Mouse (Mus musculus) MEL (cell line): ENCODE measurements around the gene Aurkaip1. TPM values are rescaled to one million over a fixed set of nuclear protein-coding genes. Genes with fewer than 3 reads are reported as not detected.
A peak's percentile ranks its signal among the peaks of the same experiment; 100 is the strongest.

ENCODE experiments used
- DNase-seq: peaks from one replicate; pipeline ENCODE4 v3.0.0; 2011; ENCODE audit warnings: low read depth, low spot score
- H3K27ac ChIP-seq: 2 replicates; pipeline ENCODE4 v1.5.1; 2012; ENCODE audit warnings: low read depth, mild to moderate bottlenecking, control low read depth, low read length, moderate library complexity; ENCODE audit not compliant: control insufficient read depth
- H3K27me3 ChIP-seq, 2 experiments: fragments of 150-350 bp in 1 of 2; sonication (generic) in 1 of 2; 2 replicates each; pipeline ENCODE4 v1.6.1; 2012; ENCODE audit warnings: low read length in 2 of 2, mild to moderate bottlenecking in 2 of 2, improper control_type of control experiment in 1 of 2, moderate library complexity in 1 of 2; ENCODE audit not compliant: insufficient read depth in 2 of 2, control insufficient read depth in 1 of 2
- H3K36me3 ChIP-seq, 2 experiments: 2 replicates each; pipeline ENCODE4 v1.6.1; 2012 to 2014; ENCODE audit warnings: low read length in 2 of 2, improper control_type of control experiment in 1 of 2, inconsistent platforms in 1 of 2, mild to moderate bottlenecking in 1 of 2; ENCODE audit not compliant: insufficient read depth in 2 of 2, control insufficient read depth in 1 of 2
- H3K4me1 ChIP-seq, 2 experiments: fragments of 150-350 bp in 1 of 2; sonication (generic) in 1 of 2; 2 replicates each; pipeline ENCODE4 v1.6.1; 2012; ENCODE audit warnings: low read length in 2 of 2, improper control_type of control experiment in 1 of 2, mild to moderate bottlenecking in 1 of 2; ENCODE audit not compliant: insufficient read depth in 2 of 2, control insufficient read depth in 1 of 2
- H3K4me3 ChIP-seq, 2 experiments: fragments of 150-350 bp in 1 of 2; sonication (generic) in 1 of 2; 2 replicates each; pipeline ENCODE4 v1.5.1; 2012; ENCODE audit warnings: low read depth in 2 of 2, low read length in 2 of 2, mild to moderate bottlenecking in 2 of 2, moderate library complexity in 2 of 2, control low read depth in 1 of 2, improper control_type of control experiment in 1 of 2; ENCODE audit not compliant: control insufficient read depth in 1 of 2, insufficient read depth in 1 of 2
- H3K79me2 ChIP-seq: 2 replicates; pipeline ENCODE4 v1.6.1; 2012; ENCODE audit warnings: mild to moderate bottlenecking, low read length, moderate library complexity; ENCODE audit not compliant: control insufficient read depth, poor library complexity, insufficient read depth
- H3K9ac ChIP-seq: 2 replicates; pipeline ENCODE4 v1.6.1; 2012; ENCODE audit warnings: low read depth, mild to moderate bottlenecking, control low read depth, low read length, moderate library complexity; ENCODE audit not compliant: control insufficient read depth, poor library complexity, severe bottlenecking
- H3K9me3 ChIP-seq: fragments of 150-350 bp; sonication (generic); replicated peaks from 2 replicates; pipeline ENCODE4 v1.6.1; 2012; ENCODE audit warnings: mild to moderate bottlenecking, low read length, improper control_type of control experiment, moderate library complexity; ENCODE audit not compliant: insufficient read depth
- ELF1 ChIP-seq: IDR thresholded peaks from 2 replicates; pipeline ENCODE4 v1.6.1; 2014; ENCODE audit warnings: low read depth, mild to moderate bottlenecking, inconsistent platforms, low read length, improper control_type of control experiment, moderate library complexity
- GABPA ChIP-seq: IDR thresholded peaks from 2 replicates; pipeline ENCODE4 v1.6.1; 2012; ENCODE audit warnings: low read depth, mild to moderate bottlenecking, inconsistent platforms, low read length, improper control_type of control experiment, moderate library complexity
- GATA1 ChIP-seq: IDR thresholded peaks from 2 replicates; pipeline ENCODE4 v1.6.1; 2011; ENCODE audit warnings: low read depth, low read length, improper control_type of control experiment
- HCFC1 ChIP-seq: IDR thresholded peaks from 2 replicates; pipeline ENCODE4 v1.6.1; 2012; ENCODE audit warnings: low read depth, mild to moderate bottlenecking, inconsistent platforms, low read length, improper control_type of control experiment, moderate library complexity
- KAT2A ChIP-seq: conservative IDR thresholded peaks from 2 replicates; pipeline ENCODE4 v1.6.1; 2012; ENCODE audit warnings: low read depth, low read length, improper control_type of control experiment, inconsistent platforms
- MAX ChIP-seq: IDR thresholded peaks from 2 replicates; pipeline ENCODE4 v1.6.1; 2011; ENCODE audit warnings: low read length, improper control_type of control experiment
- MEF2A ChIP-seq: IDR thresholded peaks from 2 replicates; pipeline ENCODE4 v1.6.1; 2014; ENCODE audit warnings: low read depth, mild to moderate bottlenecking, inconsistent platforms, low read length, improper control_type of control experiment; ENCODE audit not compliant: poor library complexity, insufficient replicate concordance, severe bottlenecking; ENCODE audit errors: extremely low read depth
- MXI1 ChIP-seq: IDR thresholded peaks from 2 replicates; pipeline ENCODE4 v1.6.1; 2011; ENCODE audit warnings: mild to moderate bottlenecking, low read depth, low read length, improper control_type of control experiment
- MYB ChIP-seq: IDR thresholded peaks from 2 replicates; pipeline ENCODE4 v1.6.1; 2011; ENCODE audit warnings: mild to moderate bottlenecking, low read depth, low read length, improper control_type of control experiment
- NELFE ChIP-seq: IDR thresholded peaks from 2 replicates; pipeline ENCODE4 v1.6.1; 2011; ENCODE audit warnings: low read depth, low read length, improper control_type of control experiment
- RAD21 ChIP-seq: IDR thresholded peaks from 2 replicates; pipeline ENCODE4 v1.6.1; 2011; ENCODE audit warnings: mild to moderate bottlenecking, low read depth, low read length, improper control_type of control experiment
- TCF12 ChIP-seq: IDR thresholded peaks from 2 replicates; pipeline ENCODE4 v1.6.1; 2014; ENCODE audit warnings: low read depth, mild to moderate bottlenecking, inconsistent platforms, low read length, improper control_type of control experiment, moderate library complexity
- UBTF ChIP-seq: IDR thresholded peaks from 2 replicates; pipeline ENCODE4 v1.6.1; 2012; ENCODE audit warnings: low read depth, mild to moderate bottlenecking, inconsistent platforms, low read length, improper control_type of control experiment, moderate library complexity, borderline replicate concordance; ENCODE audit not compliant: insufficient read depth
- USF1 ChIP-seq: IDR thresholded peaks from 2 replicates; pipeline ENCODE4 v1.6.1; 2014; ENCODE audit warnings: low read depth, mild to moderate bottlenecking, inconsistent platforms, low read length, improper control_type of control experiment, moderate library complexity
- ZC3H11A ChIP-seq: IDR thresholded peaks from 2 replicates; pipeline ENCODE4 v1.6.1; 2012; ENCODE audit warnings: low read depth, mild to moderate bottlenecking, inconsistent platforms, low read length, improper control_type of control experiment
- ZKSCAN1 ChIP-seq: IDR thresholded peaks from 2 replicates; pipeline ENCODE4 v1.6.1; 2012; ENCODE audit warnings: low read depth, mild to moderate bottlenecking, inconsistent platforms, low read length, improper control_type of control experiment, moderate library complexity
- polyA plus RNA-seq, 2 experiments: library from polyadenylated mRNA; stranded (reverse) in 1 of 2; unstranded in 1 of 2; fragments of >175 nt in 1 of 2; fragments of >200 nt in 1 of 2; gene quantifications; 2 replicates each; pipeline versions ENCODE4 v1.2.1 to v1.2.4; 2012; ENCODE audit warnings: low replicate concordance in 2 of 2, low read depth in 1 of 2; ENCODE audit not compliant: insufficient read length in 2 of 2, insufficient read depth in 1 of 2, missing spikeins in 1 of 2
- total RNA-seq: library from RNA; depleted of rRNA; stranded (reverse); fragments of 300-350 nt; gene quantifications from 2 replicates; pipeline ENCODE4 v1.2.3, GENCODE M21; 2012

Gene Aurkaip1
- total and polyA plus RNA-seq, 3 experiments = 153 to 203 TPM; not detected in 1

GRCm38 (mm10) chr4:155848434-155849095, 17.5 kb downstream of the Aurkaip1 start:
- H3K79me2 ChIP-seq = peaks cover 47% of the 10 kb centered on the region
- H3K9ac ChIP-seq = peak overlapping the region; percentile 82
- H3K27ac ChIP-seq = no peak overlapping the region
- no peak for TF ChIP-seq KAT2A
- H3K27me3 ChIP-seq = no peaks in the 10 kb centered on the region
- no peaks in the 10 kb centered on the region for H3K9me3 ChIP-seq
- peaks cover 19 to 34% of the 10 kb centered on the region in 2 experiments for H3K4me1 ChIP-seq
- H3K4me3 ChIP-seq = peak overlapping the region; percentile 75 to 98
- H3K36me3 ChIP-seq = peaks cover under 1 to 15% of the 10 kb centered on the region in 2 experiments; a peak in 3 of 4 replicates
- DNase-seq = no peak

- no peak overlapping the region for H3K9ac ChIP-seq
- no peak for DNase-seq
- TF ChIP-seq TCF12 (no peak), ZC3H11A (no peak), USF1 (no peak), GATA1 (no peak), MXI1 (no peak), GABPA (no peak), RAD21 (no peak), UBTF (no peak), ZKSCAN1 (no peak), MEF2A (no peak), ELF1 (no peak), HCFC1 (no peak), MYB (no peak), MAX (no peak), NELFE (no peak)
- H3K27me3 ChIP-seq = no peaks in the 10 kb centered on the region
- peaks cover 47% of the 10 kb centered on the region for H3K79me2 ChIP-seq
- peaks cover 19 to 34% of the 10 kb centered on the region in 2 experiments for H3K4me1 ChIP-seq
- H3K27ac ChIP-seq = no peak overlapping the region
- peak overlapping the region in 1 of 2 experiments; percentile 98; a peak in 2 of 4 replicates for H3K4me3 ChIP-seq
- no peaks in the 10 kb centered on the region for H3K9me3 ChIP-seq
- peaks cover 4 to 15% of the 10 kb centered on the region in 2 experiments; a peak in 3 of 4 replicates for H3K36me3 ChIP-seq
These were observed 18.3 kb downstream of the Aurkaip1 start for GRCm38 (mm10) chr4:155849391-155849790.
